Mouse (Mus musculus): ENCODE measurements at regions not wholly inside any gene's neighbourhood (a gene's known extent, or its start where the extent isn't known, plus 50 kb on each side); places are given as distances from the start of the nearest gene placed in this dataset.
"Not testable (repeated sequence)": the region's sequence is repeated elsewhere in the genome, so short reads cannot be mapped to it uniquely, and the experiment has no call there.

DNA sequence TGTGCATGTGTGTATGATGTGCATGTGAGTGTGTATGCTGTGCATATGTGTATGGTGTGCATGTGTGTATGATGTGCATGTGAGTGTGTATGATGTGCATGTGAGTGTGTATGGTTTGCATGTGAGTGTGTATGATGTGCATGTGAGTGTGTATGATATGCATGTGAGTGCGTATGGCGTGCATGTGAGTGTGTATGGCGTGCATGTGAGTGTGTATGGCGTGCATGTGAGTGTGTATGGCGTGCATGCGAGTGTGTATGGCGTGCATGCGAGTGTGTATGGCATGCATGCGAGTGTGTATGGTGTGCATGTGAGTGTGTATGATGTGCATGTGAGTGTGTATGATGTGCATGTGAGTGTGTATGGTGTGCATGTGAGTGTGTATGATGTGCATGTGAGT lies 103.2 kb upstream of the Nudt7 start:
- ATAC-seq (replicated peaks; ENCODE audit: poor library complexity, severe bottlenecking) = not testable (repeated sequence)

DNA sequence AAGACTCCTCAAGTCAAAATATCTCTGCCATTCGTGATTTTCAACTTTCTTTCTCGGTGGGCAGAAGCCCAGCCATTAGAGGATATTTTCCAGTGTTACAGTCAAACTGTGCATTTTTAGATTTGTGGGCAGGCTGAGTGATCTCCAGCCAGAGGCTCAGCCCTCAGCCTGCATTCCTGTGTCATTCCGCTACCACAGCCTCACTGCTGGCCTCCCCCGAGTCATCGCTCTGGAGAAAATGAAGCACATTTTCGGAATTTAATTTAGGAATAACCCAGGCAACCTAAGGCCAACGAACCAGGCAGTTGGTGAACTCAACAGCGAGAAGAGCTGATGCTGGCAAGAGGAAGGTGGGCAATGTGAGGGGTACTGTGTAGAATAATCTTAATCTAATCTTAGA lies 80.9 kb upstream of the Nudt7 start:
- no peak for ATAC-seq (replicated peaks; ENCODE audit: poor library complexity, severe bottlenecking)

DNA sequence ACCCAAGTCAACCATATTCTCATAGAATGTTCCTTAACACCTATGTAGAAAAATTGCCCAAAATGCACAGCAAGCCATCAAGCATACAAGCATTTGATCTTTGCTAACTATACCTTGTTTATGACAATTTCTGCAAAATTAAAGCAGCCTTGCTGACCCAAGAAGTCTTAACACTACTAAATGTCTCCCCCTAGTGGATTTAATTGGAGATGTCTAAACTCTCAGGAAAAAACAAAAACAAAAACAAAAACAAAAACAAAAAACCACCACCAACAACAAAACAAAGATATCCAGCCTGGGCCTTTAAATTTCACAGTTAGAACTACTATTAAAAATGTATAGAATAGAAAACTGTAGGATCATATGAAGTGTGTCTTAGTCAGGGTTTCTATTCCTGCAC lies 69.8 kb upstream of the Nudt7 start:
- no peak for ATAC-seq (replicated peaks; ENCODE audit: poor library complexity, severe bottlenecking)

DNA sequence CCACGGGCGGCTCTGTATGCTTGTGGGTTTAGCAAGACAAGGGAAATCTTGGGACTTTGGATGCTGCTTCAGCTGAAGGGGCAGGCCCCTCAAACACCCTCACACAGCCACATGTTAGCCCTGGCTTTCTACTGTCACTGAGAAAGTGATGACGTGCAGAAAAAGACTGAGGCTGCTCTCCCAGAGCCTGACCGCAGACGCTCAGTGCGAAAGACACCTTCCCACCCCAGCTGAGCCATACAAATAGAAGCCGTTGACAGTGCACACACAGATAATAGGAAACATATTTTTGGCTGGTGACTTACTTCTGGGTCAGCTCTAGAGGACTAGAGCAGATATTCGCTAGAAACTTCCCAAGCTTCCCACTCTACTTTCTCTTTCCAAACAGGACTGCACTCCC lies 61.0 kb upstream of the Nudt7 start:
- ATAC-seq (replicated peaks; ENCODE audit: poor library complexity, severe bottlenecking) = no peak

DNA sequence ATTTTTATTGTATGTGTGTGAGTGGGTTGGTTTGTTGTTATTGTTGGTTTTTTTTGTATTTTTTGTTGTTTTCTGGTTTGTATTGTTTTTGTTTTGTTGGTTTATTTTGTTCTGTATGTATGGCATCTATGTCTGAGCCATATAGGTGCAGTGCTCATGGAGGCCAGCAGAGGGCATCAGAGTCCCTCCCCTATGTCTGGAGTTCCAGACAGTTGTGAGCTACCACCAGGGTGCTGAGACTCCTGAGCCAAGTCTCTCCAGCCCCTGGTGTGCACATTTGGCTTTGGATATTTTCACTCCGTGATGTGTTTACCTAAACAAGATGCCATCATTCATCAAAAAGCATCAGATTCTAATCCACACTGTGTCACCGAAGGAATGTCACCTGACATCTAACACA lies 59.2 kb upstream of the Nudt7 start:
- peak; percentile 95 for ATAC-seq (replicated peaks; ENCODE audit: poor library complexity, severe bottlenecking)

DNA sequence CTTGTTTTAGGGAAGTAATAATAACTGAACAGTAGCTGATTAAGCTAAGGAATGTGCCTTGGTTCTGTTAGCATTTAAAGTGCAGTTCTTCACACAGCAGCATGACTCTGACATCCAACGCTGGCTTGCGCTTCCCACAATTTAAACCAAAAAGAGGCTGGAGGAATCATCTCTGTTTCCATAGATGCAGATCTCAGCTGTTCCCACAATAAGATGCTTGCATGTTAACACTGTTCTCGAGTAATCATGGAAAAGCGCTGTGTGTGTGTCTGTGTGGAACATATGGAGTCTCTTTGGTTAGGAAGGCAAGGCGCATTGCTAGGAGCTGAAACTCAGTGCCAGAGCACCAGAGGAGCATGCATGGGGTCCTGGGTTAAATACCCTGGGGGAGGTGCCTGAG lies 56.7 kb upstream of the Nudt7 start:
- no peak for ATAC-seq (replicated peaks; ENCODE audit: poor library complexity, severe bottlenecking)

DNA sequence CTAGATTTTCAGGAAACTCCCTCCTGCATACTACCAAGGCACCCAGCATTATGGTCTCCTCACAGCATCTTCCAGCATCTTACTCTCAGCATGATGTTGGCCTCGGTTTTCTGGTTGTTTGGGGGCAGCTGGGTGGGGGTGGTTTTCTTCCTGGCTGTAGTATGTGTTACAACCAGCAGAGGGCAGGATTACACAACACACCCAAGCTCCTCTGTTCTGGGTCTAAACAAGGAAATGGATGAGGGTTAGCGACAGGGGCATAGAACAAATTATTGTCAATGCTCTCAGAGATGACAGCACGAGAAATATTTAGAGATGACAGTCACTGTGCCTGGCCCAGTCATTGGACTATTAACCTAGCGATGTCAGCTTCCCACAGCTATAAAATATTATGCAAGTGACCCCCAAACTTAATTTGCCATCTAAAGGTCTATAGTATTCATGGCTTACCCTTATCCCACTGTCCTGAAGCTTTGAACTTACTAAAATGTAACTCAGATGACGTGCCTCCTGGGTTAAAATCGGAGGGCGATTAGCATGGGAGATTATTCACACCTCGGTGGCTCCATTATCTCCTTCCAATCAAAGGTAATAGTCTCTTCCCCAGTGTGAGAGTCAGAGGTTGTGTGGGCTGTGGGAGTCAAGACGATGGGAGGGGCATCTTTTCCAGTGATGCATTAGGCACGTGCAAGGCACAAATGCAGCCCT lies 52.2 kb upstream of the Nudt7 start:
- ATAC-seq (replicated peaks; ENCODE audit: poor library complexity, severe bottlenecking) = peak; percentile 95

DNA sequence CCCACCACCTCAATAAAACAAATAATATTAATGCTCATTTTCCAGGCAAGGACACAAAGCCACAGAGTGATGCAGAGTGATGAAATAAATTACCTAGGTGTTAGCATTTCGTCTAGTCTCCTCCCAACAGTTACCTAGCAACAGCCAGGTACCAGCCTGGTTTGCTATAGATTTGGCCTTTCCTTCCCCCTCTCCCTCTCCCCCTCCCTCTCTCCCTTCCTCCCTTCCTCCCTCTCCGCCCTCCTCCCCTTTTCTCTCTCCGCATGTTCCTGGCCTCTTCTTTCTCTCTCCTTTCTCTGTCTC lies 51.6 kb upstream of the Nudt7 start:
- ATAC-seq (replicated peaks; ENCODE audit: poor library complexity, severe bottlenecking) = no peak
